Comparison of ENCODE assay signal across 8 mouse cellular contexts in genomic region chr17:26011841-26012460, GRCm38 (mm10). TPM values are rescaled to one million over a fixed set of nuclear protein-coding genes. Genes with fewer than 3 reads are reported as not detected.
DNase-seq lines count a peak whose midpoint lies in the region; ATAC-seq and TF ChIP-seq lines count a peak whose summit lies in the region.

No protein-coding gene starts in this region.

- H3K9me3 ChIP-seq in heart, embryonic 15.5 days (replicated peaks): no peaks in the 10 kb centered on the region
- H3K9me3 ChIP-seq in liver, embryonic 15.5 days (replicated peaks): no peaks in the 10 kb centered on the region
- no peaks in the 10 kb centered on the region for H3K9me3 ChIP-seq in neural tube, embryonic 12.5 days
- H3K9me3 ChIP-seq in stomach, postnatal 0 days (ENCODE audit: control insufficient read depth, low read length): no peaks in the 10 kb centered on the region

- WGBS in heart, embryonic 15.5 days: 8% methylated on average over 15 of the region's 15 CpGs
- 3% methylated on average over 15 of the region's 15 CpGs for WGBS in liver, embryonic 15.5 days (ENCODE audit: insufficient replicate concordance)
- WGBS in neural tube, embryonic 12.5 days: 12% methylated on average over 15 of the region's 15 CpGs
- WGBS in stomach, postnatal 0 days: 14% methylated on average over 15 of the region's 15 CpGs

- peak overlapping the region; percentile 14 for H3K4me3 ChIP-seq in heart, embryonic 15.5 days
- peak overlapping the region; percentile 41 for H3K4me3 ChIP-seq in liver, embryonic 15.5 days (replicated peaks)
- no peak overlapping the region for H3K4me3 ChIP-seq in neural tube, embryonic 12.5 days
- H3K4me3 ChIP-seq in stomach, postnatal 0 days (ENCODE audit: low read depth, low read length): no peak overlapping the region

- peak overlapping the region; percentile 38; the same call in 1 of the 2 replicates for H3K4me2 ChIP-seq in heart, embryonic 15.5 days
- H3K4me2 ChIP-seq in liver, embryonic 15.5 days: peak overlapping the region; percentile 69
- H3K4me2 ChIP-seq in neural tube, embryonic 12.5 days (replicated peaks): peak overlapping the region; percentile 32; the same call in 1 of the 2 replicates
- H3K4me2 ChIP-seq in stomach, postnatal 0 days (replicated peaks; ENCODE audit: low read depth): peak overlapping the region; percentile 27; the same call in 1 of the 2 replicates

- H3K4me1 ChIP-seq in heart, embryonic 15.5 days (replicated peaks): peaks cover 15% of the 10 kb centered on the region
- peaks cover 42% of the 10 kb centered on the region for H3K4me1 ChIP-seq in liver, embryonic 15.5 days (replicated peaks)
- H3K4me1 ChIP-seq in neural tube, embryonic 12.5 days: no peaks in the 10 kb centered on the region
- H3K4me1 ChIP-seq in stomach, postnatal 0 days (replicated peaks; ENCODE audit: control insufficient read depth, insufficient read depth): no peaks in the 10 kb centered on the region

- H3K36me3 ChIP-seq in heart, embryonic 15.5 days: peaks cover 19% of the 10 kb centered on the region
- no peaks in the 10 kb centered on the region for H3K36me3 ChIP-seq in liver, embryonic 15.5 days (replicated peaks)
- H3K36me3 ChIP-seq in neural tube, embryonic 12.5 days: peaks cover 61% of the 10 kb centered on the region
- H3K36me3 ChIP-seq in stomach, postnatal 0 days (ENCODE audit: control insufficient read depth, insufficient read depth, low read length): 0 out of 2 replicates have a peak, but pooled peaks cover 3% of the 10 kb centered on the region

- peak; percentile 83 for TF ChIP-seq CTCF in brain, embryonic 14.5 days (IDR thresholded peaks at IDR 0.05; ENCODE audit: borderline replicate concordance, extremely low read depth, insufficient read depth, insufficient read length)
- peak; percentile 83 for TF ChIP-seq CTCF in stomach, postnatal 0 days (IDR thresholded peaks at IDR 0.05; ENCODE audit: low read depth)

- no peak for TF ChIP-seq EP300 in stomach, postnatal 0 days (optimal IDR thresholded peaks at IDR 0.05)

- 0 out of 2 replicates have a peak overlapping the region, but pooled peaks have one; percentile 30 for H3K27ac ChIP-seq in heart, embryonic 15.5 days
- peak overlapping the region; percentile 76 for H3K27ac ChIP-seq in liver, embryonic 15.5 days (replicated peaks)
- H3K27ac ChIP-seq in neural tube, embryonic 12.5 days: no peak overlapping the region
- H3K27ac ChIP-seq in stomach, postnatal 0 days (replicated peaks): no peak overlapping the region

- no peaks in the 10 kb centered on the region for H3K27me3 ChIP-seq in heart, embryonic 15.5 days
- peaks cover 11% of the 10 kb centered on the region for H3K27me3 ChIP-seq in liver, embryonic 15.5 days
- H3K27me3 ChIP-seq in neural tube, embryonic 12.5 days (replicated peaks): no peaks in the 10 kb centered on the region
- H3K27me3 ChIP-seq in stomach, postnatal 0 days (ENCODE audit: control insufficient read depth, insufficient read depth, low read length): no peaks in the 10 kb centered on the region

- peak; percentile 88 for ATAC-seq in CD4-positive, CD25-positive, alpha-beta regulatory T cell, adult 4 months
- ATAC-seq in erythroid progenitor cell, adult 5-6 weeks (replicated peaks; ENCODE audit: low FRiP score, poor library complexity, severe bottlenecking): peak; percentile 87
- peak; percentile 82 for ATAC-seq in heart, embryonic 15.5 days (replicated peaks; ENCODE audit: insufficient number of reproducible peaks, insufficient read depth, low FRiP score, low read depth)
- ATAC-seq in liver, embryonic 15.5 days (ENCODE audit: insufficient read depth): peak; percentile 93
- ATAC-seq in neural tube, embryonic 12.5 days (ENCODE audit: low FRiP score, low read depth): peak; percentile 72; the same call in 1 of the 2 replicates
- ATAC-seq in stomach, postnatal 0 days (ENCODE audit: low FRiP score, low TSS enrichment): peak; percentile 82

- no peak for TF ChIP-seq POLR2A in brain, embryonic 14.5 days (IDR thresholded peaks at IDR 0.05; ENCODE audit: borderline replicate concordance, extremely low read depth, insufficient read depth, insufficient read length, poor library complexity, severe bottlenecking)

- H3K9ac ChIP-seq in heart, embryonic 15.5 days: no peak overlapping the region
- H3K9ac ChIP-seq in liver, embryonic 15.5 days: peak overlapping the region; percentile 15; the same call in 1 of the 2 replicates
- H3K9ac ChIP-seq in neural tube, embryonic 12.5 days: no peak overlapping the region
- no peak overlapping the region for H3K9ac ChIP-seq in stomach, postnatal 0 days (ENCODE audit: low read length)

- peak; percentile 69 for DNase-seq in brain, embryonic 14.5 days (ENCODE audit: low read depth)
- DNase-seq in kidney, postnatal 10 days: peak; percentile 90
- peak; percentile 88 for DNase-seq in stomach, postnatal 0 days (ENCODE audit: low spot score)

RNA-seq across cellular contexts. Expression of gene Capn15, which starts 26.4 kb away (rescaled TPM):
- polyA plus RNA-seq in CD4-positive, CD25-positive, alpha-beta regulatory T cell, adult 4 months (2017; shearing (Covaris generic)): 1 to 10 TPM; 5.3 to 6.6 TPM
- polyA plus RNA-seq in brain, embryonic 14.5 days (2012; rRNA removed): 50.4 and 50.5 TPM in 2 replicates
- 9.6 and 9.7 TPM in 2 replicates for total RNA-seq in erythroid progenitor cell, adult 5-6 weeks (2015; ENCODE audit: low replicate concordance)
- 5.7 and 9.1 TPM in 2 replicates for total RNA-seq in erythroid progenitor cell, adult 5-6 weeks (2017; ENCODE audit: low replicate concordance)
- polyA plus RNA-seq in heart, embryonic 15.5 days (2015; fragmentation: Nextera tagmentation; extraction: Ambion mirVana): 9.3 and 13.5 TPM in 2 replicates
- 9.7 and 11.4 TPM in 2 replicates for polyA plus RNA-seq in liver, embryonic 15.5 days (2015; fragmentation: Nextera tagmentation; extraction: Ambion mirVana)
- polyA plus RNA-seq in neural tube, embryonic 12.5 days (2016; fragmentation: Nextera tagmentation; extraction: Ambion mirVana): 28.2 and 31.5 TPM in 2 replicates
- 12.5 and 13.7 TPM in 2 replicates for polyA plus RNA-seq in stomach, postnatal 0 days (2015; fragmentation: Nextera tagmentation; extraction: Ambion mirVana)

RNA-seq across cellular contexts. Expression of gene Rab11fip3, which starts 57.4 kb away (rescaled TPM):
- polyA plus RNA-seq in CD4-positive, CD25-positive, alpha-beta regulatory T cell, adult 4 months (2017; shearing (Covaris generic)): 1 to 10 TPM; 1.8 to 2.3 TPM
- polyA plus RNA-seq in brain, embryonic 14.5 days (2012; rRNA removed): 68.5 and 82.4 TPM in 2 replicates
- total RNA-seq in erythroid progenitor cell, adult 5-6 weeks (2015; ENCODE audit: low replicate concordance): not detected in 2 replicates
- 0.26 TPM in 1 of 2 replicates, not detected in the other for total RNA-seq in erythroid progenitor cell, adult 5-6 weeks (2017; ENCODE audit: low replicate concordance)
- polyA plus RNA-seq in heart, embryonic 15.5 days (2015; fragmentation: Nextera tagmentation; extraction: Ambion mirVana): 10.2 and 12.8 TPM in 2 replicates
- 2.1 and 2.3 TPM in 2 replicates for polyA plus RNA-seq in liver, embryonic 15.5 days (2015; fragmentation: Nextera tagmentation; extraction: Ambion mirVana)
- polyA plus RNA-seq in neural tube, embryonic 12.5 days (2016; fragmentation: Nextera tagmentation; extraction: Ambion mirVana): 33.8 and 36.7 TPM in 2 replicates
- 4.5 and 5.1 TPM in 2 replicates for polyA plus RNA-seq in stomach, postnatal 0 days (2015; fragmentation: Nextera tagmentation; extraction: Ambion mirVana)

RNA-seq across cellular contexts. Expression of gene A930017K11Rik, which starts 59.6 kb away (rescaled TPM):
- polyA plus RNA-seq in CD4-positive, CD25-positive, alpha-beta regulatory T cell, adult 4 months (2017; shearing (Covaris generic)): not detected
- 0.66 and 1.0 TPM in 2 replicates for polyA plus RNA-seq in brain, embryonic 14.5 days (2012; rRNA removed)
- total RNA-seq in erythroid progenitor cell, adult 5-6 weeks (2015; ENCODE audit: low replicate concordance): not detected in 2 replicates
- not detected in 2 replicates for total RNA-seq in erythroid progenitor cell, adult 5-6 weeks (2017; ENCODE audit: low replicate concordance)
- polyA plus RNA-seq in heart, embryonic 15.5 days (2015; fragmentation: Nextera tagmentation; extraction: Ambion mirVana): 0.05 TPM in 1 of 2 replicates, not detected in the other
- 0.23 and 0.37 TPM in 2 replicates for polyA plus RNA-seq in liver, embryonic 15.5 days (2015; fragmentation: Nextera tagmentation; extraction: Ambion mirVana)
- 0.08 TPM in 2 replicates for polyA plus RNA-seq in neural tube, embryonic 12.5 days (2016; fragmentation: Nextera tagmentation; extraction: Ambion mirVana)
- 0.06 TPM in 1 of 2 replicates, not detected in the other for polyA plus RNA-seq in stomach, postnatal 0 days (2015; fragmentation: Nextera tagmentation; extraction: Ambion mirVana)

Comparison
In these comparisons a context has a peak if more than half of its experiments do, and no peak if none do; other contexts are left out.
1. H3K27ac ChIP-seq: peak in heart, embryonic 15.5 days (single experiment) and liver, embryonic 15.5 days (single experiment); none in neural tube, embryonic 12.5 days (single experiment) and stomach, postnatal 0 days (single experiment).
2. H3K4me3 ChIP-seq: peak in heart, embryonic 15.5 days (single experiment) and liver, embryonic 15.5 days (single experiment); none in neural tube, embryonic 12.5 days (single experiment) and stomach, postnatal 0 days (single experiment).
3. Peak in every context shown above with its lines, with median percentiles within 50 percentile points of each other: ATAC-seq, DNase-seq and H3K4me2 ChIP-seq.